Mouse (Mus musculus) olfactory bulb, adult 2 months (tissue): ENCODE measurements around the gene Cbln3. TPM values are rescaled to one million over a fixed set of nuclear protein-coding genes. Genes with fewer than 3 reads are reported as not detected.
A peak's percentile ranks its signal among the peaks of the same experiment; 100 is the strongest.

ENCODE experiments used
- H3K27ac ChIP-seq: fragments of 200-500 bp; 2 replicates; pipeline ENCODE4 v1.5.1; 2012; ENCODE audit warnings: low read depth, low read length; ENCODE audit not compliant: insufficient read depth
- H3K4me1 ChIP-seq: fragments of 200-500 bp; 2 replicates; pipeline ENCODE4 v1.6.1; 2012; ENCODE audit warnings: low read length; ENCODE audit not compliant: control insufficient read depth, insufficient read depth
- H3K4me3 ChIP-seq: fragments of 200-500 bp; 2 replicates; pipeline ENCODE4 v1.5.1; 2012; ENCODE audit warnings: mild to moderate bottlenecking, low read depth, low read length, moderate library complexity; ENCODE audit not compliant: insufficient read depth
- CTCF ChIP-seq: fragments of 200-500 bp; IDR thresholded peaks from 2 replicates; pipeline ENCODE4 v1.5.1; 2012; ENCODE audit warnings: low read depth, mild to moderate bottlenecking, low read length, moderate library complexity; ENCODE audit not compliant: insufficient read depth
- POLR2A ChIP-seq: fragments of 200-500 bp; IDR thresholded peaks from 2 replicates; pipeline ENCODE4 v1.6.1; 2012; ENCODE audit warnings: mild to moderate bottlenecking, low read depth, low read length, moderate library complexity; ENCODE audit not compliant: insufficient read depth
- WGBS: fragments of 180-500 bp; shearing (Covaris S2); methylation state at CpG from one replicate; pipeline ENCODE4 v1.1.7; 2018; 5-methylcytosine and 5-hydroxymethylcytosine counted together
- polyA plus RNA-seq: library from polyadenylated mRNA; stranded (reverse); fragments of >200 nt; gene quantifications from 2 replicates; pipeline ENCODE4 v1.2.4, GENCODE M21; 2012; ENCODE audit warnings: low replicate concordance; ENCODE audit not compliant: missing spikeins, insufficient read depth, insufficient read length

Gene Cbln3
- polyA plus RNA-seq, 1 experiment: not detected

DNA sequence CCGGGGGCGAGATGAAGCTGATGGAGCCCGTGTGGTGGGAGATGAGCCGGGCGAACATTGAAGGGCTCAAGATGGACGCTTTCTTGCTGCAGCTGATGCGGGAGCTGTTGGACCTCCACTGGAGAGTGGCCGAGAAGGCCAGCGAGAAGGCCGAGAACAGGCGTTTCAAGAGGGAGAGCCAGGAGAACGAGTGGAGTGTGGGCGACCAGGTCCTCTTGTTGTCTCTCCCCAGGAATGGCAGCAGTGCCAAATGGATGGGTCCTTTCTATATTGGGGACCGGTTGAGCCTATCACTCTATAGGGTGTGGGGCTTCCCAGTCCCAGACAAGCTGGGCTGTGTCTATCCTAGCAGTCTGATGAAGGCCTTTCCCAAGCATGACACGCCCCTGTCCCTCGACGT is 11.6 kb downstream of the Cbln3 start:
- H3K27ac ChIP-seq: no peak overlapping the region
- TF ChIP-seq POLR2A: no peak
- TF ChIP-seq CTCF: no peak
- H3K4me3 ChIP-seq: no peak overlapping the region
- WGBS: 92% methylated on average over 17 of the region's 17 CpGs
- H3K4me1 ChIP-seq: peaks cover 10% of the 10 kb centered on the region

DNA sequence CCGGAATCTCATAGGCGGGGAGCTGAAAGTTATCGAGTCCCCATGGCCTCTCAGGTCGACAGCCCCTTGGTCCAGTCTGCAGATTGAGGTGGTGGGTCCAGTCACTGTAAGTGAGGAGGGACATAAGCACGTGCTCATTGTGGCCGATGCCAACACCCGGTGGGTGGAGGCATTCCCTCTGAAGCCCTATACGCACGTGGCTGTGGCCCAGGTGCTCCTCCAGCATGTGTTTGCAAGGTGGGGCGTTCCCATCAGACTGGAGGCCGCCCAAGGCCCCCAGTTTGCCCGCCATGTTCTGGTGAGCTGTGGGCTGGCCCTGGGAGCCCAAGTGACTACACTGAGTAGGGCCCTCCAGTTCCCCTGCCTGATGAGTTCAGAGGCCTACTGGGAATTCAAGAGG is 12.2 kb downstream of the Cbln3 start:
- 91% methylated on average over 12 of the region's 12 CpGs for WGBS
- Histone ChIP-seq H3K4me1 (peaks cover 10% of the 10 kb centered on the region), H3K4me3 (no peak overlapping the region), H3K27ac (no peak overlapping the region)
- TF ChIP-seq CTCF (no peak), POLR2A (no peak)

DNA sequence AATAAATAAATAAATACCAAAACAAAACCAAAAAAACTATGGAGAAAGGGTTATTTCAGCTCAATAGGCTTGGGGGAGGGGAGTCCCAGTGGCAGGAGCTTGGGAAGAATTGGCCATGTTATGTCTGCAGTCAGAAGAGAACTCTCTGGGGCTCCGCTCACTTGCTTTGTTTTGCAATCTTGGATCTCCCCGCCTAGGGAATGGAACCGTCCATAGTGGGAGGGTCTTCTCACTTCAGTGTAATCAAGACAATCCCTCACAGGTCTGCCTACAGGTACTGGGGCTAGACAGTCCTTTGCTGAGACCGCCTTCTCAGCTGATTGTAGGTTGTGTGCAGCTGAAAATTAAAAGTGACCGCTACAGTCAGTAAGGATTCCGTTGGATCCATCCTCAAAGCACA is 14.7 kb downstream of the Cbln3 start:
- 97% methylated on average over 6 of the region's 6 CpGs for WGBS
- Histone ChIP-seq H3K4me3 (no peak overlapping the region), H3K27ac (no peak overlapping the region), H3K4me1 (peaks cover 10% of the 10 kb centered on the region)
- no peak for TF ChIP-seq POLR2A

DNA sequence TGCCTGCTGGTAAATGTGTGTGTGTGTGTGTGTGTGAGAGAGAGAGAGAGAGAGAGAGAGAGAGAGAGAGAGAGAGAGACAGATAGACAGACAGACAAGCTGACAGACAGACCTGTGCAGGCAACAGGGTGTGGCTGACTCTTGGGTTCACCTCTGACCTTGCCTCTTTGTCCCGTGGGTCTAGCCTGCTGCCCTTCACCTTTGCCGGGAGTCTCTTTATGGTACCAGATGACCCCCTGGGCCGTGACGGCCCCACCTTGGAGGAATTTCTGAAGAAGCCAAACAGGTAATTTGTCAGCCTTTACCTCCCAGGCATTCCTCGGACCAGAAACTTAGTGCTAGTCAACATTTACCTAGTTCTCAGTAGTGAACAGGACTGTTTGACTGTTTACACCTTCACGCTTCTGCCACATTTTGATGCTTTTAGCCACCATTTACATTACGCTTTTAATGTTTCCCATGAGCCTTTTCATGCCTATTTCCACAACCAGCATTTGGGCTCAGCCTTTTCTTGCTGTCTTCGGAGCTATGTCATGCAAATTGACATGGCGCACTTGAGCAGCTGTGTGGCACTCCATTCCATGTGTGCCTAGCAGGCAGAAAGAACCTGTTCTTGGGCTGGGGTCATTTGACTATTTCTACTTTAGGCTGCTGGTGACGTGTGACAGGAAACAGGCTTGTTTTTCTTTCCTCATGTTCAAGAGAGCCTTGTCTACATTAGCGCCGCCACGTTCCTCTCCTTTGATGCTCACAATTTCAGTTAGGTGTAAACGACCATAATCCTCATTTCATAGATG is 15.8 kb downstream of the Cbln3 start:
- 91% methylated on average over 14 of the region's 14 CpGs for WGBS
- no peak for TF ChIP-seq CTCF
- no peak for TF ChIP-seq POLR2A
- H3K27ac ChIP-seq: no peak overlapping the region
- no peak overlapping the region for H3K4me3 ChIP-seq
- H3K4me1 ChIP-seq: peaks cover 2% of the 10 kb centered on the region; the same call in 1 of the 2 replicates

DNA sequence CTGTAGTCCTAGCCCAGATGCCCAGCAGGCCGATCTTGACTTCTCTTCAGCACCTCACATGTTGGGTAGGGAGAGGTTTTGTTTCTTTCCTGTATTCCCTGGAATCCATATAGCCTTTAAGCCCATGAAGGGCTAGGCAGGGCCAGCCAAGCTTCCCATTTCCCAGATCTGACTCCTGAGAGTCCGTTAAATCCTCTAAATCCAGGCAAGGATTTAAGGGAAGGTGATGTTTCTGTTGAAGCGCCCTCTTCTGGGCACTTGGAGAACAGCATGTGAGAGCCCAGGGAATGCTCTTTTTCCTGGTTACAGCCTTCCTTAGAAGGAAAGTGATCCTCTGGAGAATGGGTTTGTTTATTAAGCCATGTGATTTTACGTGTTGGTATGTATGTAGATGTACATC is 17.2 kb downstream of the Cbln3 start:
- H3K4me1 ChIP-seq: no peaks in the 10 kb centered on the region
- WGBS: 38% methylated on average over 4 of the region's 4 CpGs
- TF ChIP-seq POLR2A (no peak), CTCF (peak; percentile 6; the same call in 1 of the 2 replicates)
- no peak overlapping the region for H3K27ac ChIP-seq
- H3K4me3 ChIP-seq: no peak overlapping the region

DNA sequence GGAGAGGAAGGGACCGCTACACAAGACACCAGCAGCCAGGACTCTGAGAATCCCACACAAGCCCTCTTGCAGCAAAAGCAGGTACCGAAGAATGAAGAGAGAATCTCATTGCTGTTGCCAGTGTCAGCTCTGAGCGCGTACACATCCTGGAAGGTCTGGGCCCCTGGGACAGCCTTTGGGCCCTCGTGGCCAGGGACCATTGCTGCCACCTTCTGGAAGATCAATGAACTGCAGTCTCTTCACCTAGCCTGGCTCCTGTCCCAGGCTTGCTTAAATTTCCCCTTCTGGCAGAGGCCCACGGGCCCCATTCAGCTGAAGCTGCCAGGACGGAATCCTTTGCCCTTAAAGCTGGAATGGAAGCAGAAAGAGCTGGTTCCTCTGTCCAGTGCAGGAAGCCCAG is 20.4 kb downstream of the Cbln3 start:
- no peak for TF ChIP-seq POLR2A
- peak; percentile 79 for TF ChIP-seq CTCF
- no peaks in the 10 kb centered on the region for H3K4me1 ChIP-seq
- 43% methylated on average over 7 of the region's 7 CpGs for WGBS
- H3K27ac ChIP-seq: no peak overlapping the region
- H3K4me3 ChIP-seq: no peak overlapping the region

DNA sequence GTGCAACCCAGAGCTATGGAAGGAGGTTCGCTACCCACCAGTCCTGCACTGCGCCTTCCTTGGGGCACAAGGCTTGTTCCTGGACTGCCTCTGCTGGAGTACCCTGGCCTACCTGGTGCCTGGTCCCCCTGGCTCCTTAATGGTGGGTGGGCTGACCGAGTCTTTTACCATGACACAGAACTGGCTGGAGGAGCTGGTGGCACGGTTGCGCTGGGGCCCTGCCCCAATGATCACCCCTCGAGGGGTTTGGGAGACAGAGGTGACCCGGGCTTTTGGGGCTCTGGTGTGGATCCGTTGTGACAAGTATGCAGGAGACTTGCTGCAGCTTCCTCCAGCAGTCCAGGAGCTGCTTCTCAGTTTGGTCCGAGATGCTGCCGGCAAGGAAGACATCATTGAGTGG is 21.2 kb downstream of the Cbln3 start:
- TF ChIP-seq CTCF (no peak), POLR2A (no peak)
- Histone ChIP-seq H3K4me1 (no peaks in the 10 kb centered on the region), H3K4me3 (no peak overlapping the region), H3K27ac (no peak overlapping the region)
- WGBS: 96% methylated on average over 10 of the region's 10 CpGs

DNA sequence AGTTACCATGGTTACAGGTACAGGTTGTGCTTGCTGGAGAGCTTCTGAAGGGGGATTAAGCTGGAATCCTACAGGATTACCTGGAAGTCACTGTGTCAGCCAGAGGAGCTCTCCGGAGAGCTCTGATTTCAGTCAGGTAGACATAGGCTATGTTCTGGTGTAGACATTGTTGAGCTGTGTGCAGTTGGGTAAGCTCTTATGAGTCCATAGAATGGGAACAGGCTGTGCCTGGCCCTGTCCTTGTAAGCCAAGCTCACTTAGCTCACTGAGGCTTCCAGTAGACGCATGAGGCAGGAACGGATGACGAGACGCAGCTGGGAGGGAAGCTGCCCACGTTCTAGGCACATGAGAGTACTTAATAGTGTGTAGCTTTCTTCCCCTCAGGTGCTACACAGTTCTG is 22.0 kb downstream of the Cbln3 start:
- 0 out of 2 replicates have a peak, but pooled peaks cover 4% of the 10 kb centered on the region for H3K4me1 ChIP-seq
- no peak for TF ChIP-seq CTCF
- no peak for TF ChIP-seq POLR2A
- H3K27ac ChIP-seq: no peak overlapping the region
- no peak overlapping the region for H3K4me3 ChIP-seq
- WGBS: 68% methylated on average over 6 of the region's 6 CpGs

DNA sequence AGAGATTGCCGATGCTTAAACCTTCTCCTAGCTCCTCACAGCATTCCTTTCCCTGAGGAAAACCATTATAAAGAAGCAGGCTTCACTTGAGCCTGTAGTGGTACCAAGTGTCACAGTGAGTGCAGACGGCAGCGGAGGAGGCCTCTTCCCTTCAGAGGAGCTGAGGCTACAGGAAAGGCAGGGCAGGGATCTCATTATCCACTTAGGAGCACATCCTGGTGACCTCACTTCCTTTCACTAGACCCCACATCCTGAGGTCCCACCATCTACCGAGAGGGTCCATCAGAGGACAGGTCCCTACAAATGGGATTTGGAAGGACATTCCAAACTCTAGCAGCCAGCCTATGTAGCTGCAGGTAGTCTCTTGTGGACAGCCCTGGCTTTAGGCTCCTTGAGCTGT is 26.6 kb downstream of the Cbln3 start:
- H3K4me1 ChIP-seq: peaks cover 14% of the 10 kb centered on the region
- no peak overlapping the region for H3K27ac ChIP-seq
- WGBS: 77% methylated on average over 4 of the region's 4 CpGs
- TF ChIP-seq POLR2A (no peak), CTCF (no peak)
- H3K4me3 ChIP-seq: no peak overlapping the region

DNA sequence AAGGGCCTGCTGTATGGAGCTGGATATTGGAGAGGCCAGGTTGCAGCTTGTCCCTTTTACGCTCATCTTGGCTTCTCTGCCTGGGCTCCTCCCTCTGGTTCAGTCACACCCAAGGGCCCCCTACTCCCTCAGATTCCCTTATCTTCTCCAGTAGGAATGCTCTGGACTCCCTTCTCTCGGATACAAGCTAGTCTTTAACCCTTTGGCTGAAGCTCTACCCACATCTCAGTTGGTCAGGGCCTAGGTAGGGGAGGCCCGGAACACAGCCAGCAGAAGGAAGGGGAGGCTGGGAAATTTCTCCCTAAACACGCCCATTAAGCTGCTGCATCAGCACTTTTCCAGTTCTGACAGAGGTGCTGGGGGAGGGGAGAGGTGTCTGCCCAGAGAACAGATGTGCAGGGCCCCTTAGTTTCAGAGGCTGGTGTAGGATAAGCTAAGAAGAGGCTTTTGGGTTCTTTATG is 29.1 kb downstream of the Cbln3 start:
- Histone ChIP-seq H3K4me3 (peak overlapping the region; percentile 52), H3K4me1 (peaks cover 14% of the 10 kb centered on the region), H3K27ac (0 out of 2 replicates have a peak overlapping the region, but pooled peaks have one; percentile 6)
- TF ChIP-seq CTCF (no peak), POLR2A (no peak)
- WGBS: 31% methylated on average over 4 of the region's 4 CpGs
